Mouse (Mus musculus) gonadal fat pad, adult 2 months (tissue): ENCODE results near the gene Nlk. TPM values are rescaled to one million over a fixed set of nuclear protein-coding genes. Genes with fewer than 3 reads are reported as not detected.

Experiments
- DNase-seq: peaks from one replicate; pipeline ENCODE4 v3.0.0-alpha.2; 2012; ENCODE audit warnings: low read depth
- polyA plus RNA-seq: library from polyadenylated mRNA; depleted of rRNA; stranded (reverse); fragments of >200 nt; gene quantifications from 2 replicates; pipeline ENCODE4 v1.2.3, GENCODE M21; 2012; rRNA removed

Nlk gene
- polyA plus RNA-seq = 17.4 and 18.5 TPM in 2 replicates

DNA sequence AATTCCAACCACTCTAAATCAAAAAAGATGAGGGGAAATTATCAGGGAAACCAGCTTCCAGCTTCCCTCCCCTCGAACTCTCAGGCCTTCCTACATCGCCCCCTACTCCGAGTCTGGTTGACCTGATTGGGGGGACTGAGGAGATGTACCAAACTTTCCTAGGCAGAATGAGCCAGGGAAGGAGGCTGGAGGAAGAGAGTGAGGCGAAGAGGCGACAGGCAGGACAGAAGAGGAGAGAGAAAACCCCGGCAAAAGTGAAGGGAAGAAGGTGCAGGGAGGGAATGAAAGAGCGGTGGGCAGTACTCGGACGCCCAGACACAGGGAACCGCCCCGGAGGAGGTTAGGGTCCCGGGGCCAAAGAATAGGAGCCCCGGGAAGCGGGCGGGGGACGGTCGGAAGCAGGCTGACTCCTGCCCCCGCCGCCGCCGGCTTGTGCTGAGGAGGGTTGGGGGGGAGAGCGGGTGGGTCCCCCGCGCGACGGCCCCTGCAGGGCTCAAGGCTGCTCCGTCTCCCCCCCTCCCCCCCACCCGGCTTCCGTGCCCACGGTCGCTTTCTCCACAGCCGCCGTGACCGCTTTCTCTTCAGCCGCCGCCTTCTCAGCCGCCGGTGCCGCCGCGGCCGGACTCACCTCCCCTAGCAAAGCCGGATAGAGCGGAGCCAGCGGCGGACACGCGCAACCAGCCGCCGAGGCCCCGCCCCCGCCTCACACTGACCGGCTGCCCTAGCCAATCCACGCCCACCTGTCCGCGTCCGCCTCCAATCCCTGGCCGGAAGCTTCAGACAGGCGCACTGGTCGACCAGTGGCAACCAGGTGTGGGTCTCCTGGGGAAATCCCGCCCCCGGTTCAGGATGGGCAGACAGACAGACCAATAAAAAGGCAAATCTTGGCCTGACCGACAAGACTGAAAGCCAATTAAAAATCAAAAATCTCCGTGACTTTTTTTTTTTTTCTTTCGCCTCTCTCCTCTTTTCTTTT, at the start of gene Nlk:
Nlk (minus strand) TSS at position 597 of the 976 bp plus-strand sequence.
- no peak for DNase-seq

- DNase-seq = no peak
These were observed 49.1 kb upstream of the Nlk start for GRCm38 (mm10) chr11:78746264-78746663.

GRCm38 (mm10) chr11:78745475-78745874, 48.3 kb upstream of the Nlk start:
- DNase-seq = no peak

DNA sequence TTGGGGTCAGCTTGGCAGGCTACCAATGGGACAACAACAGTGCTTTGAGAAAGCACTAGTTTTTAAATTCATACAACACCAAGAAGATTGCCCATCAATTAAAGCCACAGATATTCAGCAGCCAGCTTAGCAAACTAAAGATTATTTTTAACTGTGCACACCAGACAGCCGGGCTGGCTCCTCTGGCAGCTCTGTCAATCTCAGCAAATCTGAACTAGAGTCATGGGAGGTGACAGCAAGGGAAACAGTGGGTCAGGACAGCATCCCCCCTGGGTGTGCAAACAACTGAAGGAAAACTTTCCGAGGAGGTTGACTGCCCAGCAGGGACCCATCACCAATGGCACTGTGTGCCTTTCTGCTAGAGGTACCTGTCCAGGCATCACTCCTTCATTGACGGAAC, 45.3 kb upstream of the Nlk start:
- no peak for DNase-seq

- DNase-seq = no peak
These were observed 44.8 kb upstream of the Nlk start for GRCm38 (mm10) chr11:78741958-78742357.

DNA sequence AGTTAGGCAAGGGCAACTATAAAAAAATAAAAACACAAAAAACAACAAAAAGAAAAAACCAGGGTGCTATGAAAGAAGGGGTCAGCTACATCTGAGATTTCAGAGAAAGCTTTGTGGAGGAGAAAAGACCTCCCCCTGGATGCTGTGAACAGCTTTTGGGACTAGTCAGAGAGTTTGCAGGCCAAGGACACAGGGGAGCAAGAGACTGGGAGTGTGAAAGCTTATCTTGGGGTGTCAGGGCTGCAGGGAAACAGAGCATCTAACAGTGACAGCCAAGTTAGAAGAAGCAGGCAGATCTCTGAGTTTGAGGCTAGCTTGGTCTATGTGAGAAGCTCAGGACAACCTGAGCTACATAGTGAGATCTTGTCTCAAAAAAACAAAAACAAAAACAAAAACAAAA, 42.2 kb upstream of the Nlk start:
- no peak for DNase-seq

- DNase-seq = no peak
These were observed 39.8 kb upstream of the Nlk start for GRCm38 (mm10) chr11:78736877-78737408.

DNA sequence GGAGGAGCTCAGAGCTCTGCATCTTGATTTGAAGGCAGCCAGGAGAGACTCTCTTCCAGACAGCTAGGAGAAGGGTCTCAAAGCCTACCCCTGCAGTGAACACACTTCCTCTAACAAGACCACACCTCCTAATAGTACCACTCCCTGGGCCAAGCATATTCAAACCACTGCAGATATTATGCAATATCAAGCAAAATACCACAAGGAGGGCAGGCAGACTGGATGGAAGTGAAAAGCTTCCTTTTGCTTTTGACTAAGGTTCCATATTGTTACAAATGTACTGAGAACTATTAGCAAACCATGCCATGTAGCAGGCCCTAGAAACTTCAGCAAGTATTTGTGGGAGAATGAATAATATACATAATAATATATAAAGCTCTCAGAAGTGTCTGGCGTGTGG, 38.0 kb upstream of the Nlk start:
- DNase-seq = no peak

DNA sequence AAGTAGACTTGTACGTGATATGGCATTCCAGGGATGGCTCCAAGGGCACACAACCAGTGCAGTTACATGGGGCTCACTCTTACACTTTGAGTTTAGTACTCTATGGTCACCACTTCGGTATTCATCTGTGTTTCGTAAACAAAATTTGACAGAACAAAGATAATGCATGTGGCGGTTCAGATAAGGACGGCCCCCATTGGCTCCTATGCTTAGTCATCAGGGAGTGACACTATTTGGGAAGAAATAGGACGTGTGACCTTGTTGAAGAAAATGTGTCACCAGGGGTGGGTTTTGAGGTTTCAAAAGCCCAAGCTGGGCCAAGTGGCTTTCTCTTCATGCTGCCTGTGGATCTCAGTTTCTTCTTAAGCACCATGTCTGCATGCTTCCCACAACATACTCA, 35.4 kb upstream of the Nlk start:
- no peak for DNase-seq

GRCm38 (mm10) chr11:78730902-78731301, 33.7 kb upstream of the Nlk start:
- DNase-seq = no peak

DNA sequence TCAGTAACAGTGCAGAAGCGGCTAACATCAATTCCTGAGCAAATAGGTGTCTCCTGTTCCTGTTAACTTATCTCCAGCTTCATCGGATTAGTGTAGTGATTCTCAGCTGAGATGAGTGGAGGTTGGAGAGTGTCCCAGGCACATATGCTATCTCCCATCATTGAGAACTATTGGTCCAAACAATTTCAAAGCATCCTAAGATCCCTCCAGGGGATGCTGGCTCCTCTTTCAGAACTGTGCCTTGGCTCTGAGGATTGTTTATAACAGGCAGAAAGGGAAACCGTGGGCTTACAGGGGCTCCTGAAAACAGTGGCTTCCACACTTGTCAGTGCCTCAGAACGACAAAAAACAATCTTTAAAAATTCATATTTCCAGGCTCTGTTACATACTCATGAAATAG, 30.9 kb upstream of the Nlk start:
- DNase-seq = no peak

GRCm38 (mm10) chr11:78726366-78726765, 29.2 kb upstream of the Nlk start:
- no peak for DNase-seq

DNA sequence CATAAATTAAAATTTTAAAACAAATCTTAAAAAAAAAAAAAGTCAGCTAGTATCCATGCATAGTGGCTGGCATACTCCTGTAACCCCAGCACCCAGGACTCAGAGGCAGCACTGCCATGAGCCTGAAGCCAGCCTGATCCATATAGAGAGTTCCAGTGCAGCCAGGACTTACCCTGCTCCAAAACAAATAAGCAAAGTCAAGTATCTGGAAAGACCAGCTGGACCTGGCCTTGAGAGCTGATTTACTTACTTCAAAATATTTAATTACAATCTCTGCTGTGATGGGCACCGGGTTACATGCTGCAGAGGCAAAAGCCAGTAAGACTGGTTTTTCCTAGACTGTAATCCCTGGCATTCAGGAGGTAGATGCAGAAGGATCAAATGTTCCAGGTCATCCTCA, 27.6 kb upstream of the Nlk start:
- peak; percentile 87 for DNase-seq

- DNase-seq = no peak
These were observed 24.2 kb upstream of the Nlk start for GRCm38 (mm10) chr11:78721419-78721818.

DNA sequence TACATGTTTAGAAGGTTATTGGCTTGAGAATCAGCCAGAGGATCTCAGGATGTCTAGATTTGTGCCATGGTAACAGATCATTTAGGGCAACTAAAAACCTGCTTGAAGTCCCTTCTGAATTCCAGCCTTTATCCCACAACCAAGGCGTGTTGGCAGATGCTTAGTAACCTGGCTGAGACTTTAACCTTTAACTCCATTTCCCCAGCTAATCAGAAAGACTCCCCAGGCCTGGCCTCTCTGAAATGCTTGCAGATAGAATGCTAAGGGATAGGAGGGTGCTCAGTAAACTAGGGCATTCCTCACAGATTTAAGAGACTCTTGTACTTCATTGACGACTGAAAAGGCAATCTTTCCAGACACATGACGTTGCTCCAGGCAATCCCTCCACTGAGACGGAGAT, 20.5 kb upstream of the Nlk start:
- DNase-seq = no peak

DNA sequence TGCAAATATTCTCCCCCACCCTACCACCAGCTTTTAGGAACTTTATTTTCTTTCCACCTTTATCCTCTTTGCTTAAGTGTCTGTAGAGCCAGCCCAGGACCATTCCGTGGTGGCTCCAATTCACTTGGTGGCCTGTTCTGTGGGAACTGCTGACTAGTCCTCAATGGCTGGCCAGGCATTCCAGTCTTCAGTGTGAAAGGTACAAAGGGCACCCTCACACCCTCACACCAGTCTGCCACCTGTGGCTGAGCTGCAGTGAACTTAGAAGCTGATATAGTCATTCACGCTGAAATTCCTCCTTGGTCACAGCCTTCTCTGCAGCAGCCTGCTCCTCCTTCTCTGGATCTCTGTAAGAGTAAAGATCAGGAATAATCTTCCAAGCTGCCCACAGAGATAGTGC, 11.5 kb upstream of the Nlk start:
- DNase-seq = no peak

DNA sequence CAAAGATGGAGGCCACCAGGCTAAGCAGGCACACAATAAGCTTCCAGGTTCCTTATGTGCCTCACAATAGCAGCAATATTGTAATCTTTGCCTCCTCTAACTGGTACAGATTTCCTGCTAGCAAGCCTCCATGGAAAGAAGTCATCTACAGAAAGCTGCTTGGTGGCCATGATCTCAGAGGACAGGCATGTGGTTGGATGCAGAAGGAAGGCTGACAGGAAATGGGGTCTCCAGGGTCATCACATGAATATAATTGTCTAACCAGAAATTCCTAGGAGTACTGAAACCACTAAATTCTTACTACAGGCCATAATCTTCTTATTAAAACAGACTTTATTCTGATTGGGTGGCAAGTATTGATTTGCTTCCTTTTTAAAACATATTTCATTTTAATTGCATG, 8.9 kb upstream of the Nlk start:
- no peak for DNase-seq

DNA sequence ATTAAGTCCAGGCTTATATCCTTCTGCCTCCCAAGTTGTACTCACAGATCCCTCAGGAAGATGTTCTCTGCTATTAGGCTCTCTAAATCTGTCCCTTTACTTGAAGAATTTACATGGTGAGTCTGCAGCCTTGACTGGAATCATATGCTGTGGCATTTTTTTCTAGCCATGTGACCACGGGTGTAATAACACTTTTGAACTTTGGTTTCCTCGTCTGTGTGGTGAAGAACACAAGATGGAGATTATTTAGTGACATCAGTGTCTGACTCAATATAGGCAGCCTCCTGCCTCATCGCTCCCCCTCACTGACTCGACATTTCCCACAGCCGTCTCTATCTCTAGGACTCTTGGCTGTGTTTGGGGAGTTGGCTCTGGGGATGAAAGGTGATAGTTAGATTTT, 5.9 kb upstream of the Nlk start:
- DNase-seq = no peak

DNA sequence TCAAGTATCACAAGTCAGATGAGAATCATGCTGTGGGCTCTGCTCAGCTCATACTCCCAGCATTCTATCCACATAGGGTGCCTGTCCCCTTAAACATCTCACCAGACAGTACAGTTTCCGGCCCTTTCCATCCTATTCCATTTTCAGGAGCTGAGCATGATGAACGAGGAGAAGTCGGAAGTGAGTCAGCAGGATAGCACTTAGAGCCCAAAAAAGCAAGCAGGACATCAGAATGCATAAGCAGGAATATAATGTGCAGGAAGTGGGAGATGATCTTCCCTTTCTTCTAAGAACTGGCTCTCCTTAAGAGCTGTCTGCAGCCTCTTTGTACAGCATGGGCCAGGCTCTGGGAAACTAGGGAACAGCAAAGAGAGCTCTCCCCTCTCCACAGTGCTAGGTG, 5.1 kb upstream of the Nlk start:
- DNase-seq = no peak

- peak; percentile 86 for DNase-seq
These were observed 589 bp upstream of the Nlk start for GRCm38 (mm10) chr11:78697753-78698171.

- DNase-seq = no peak
These were observed 2.9 kb downstream of the Nlk start for GRCm38 (mm10) chr11:78694249-78694648.

GRCm38 (mm10) chr11:78693307-78693706, 3.9 kb downstream of the Nlk start:
- no peak for DNase-seq

DNA sequence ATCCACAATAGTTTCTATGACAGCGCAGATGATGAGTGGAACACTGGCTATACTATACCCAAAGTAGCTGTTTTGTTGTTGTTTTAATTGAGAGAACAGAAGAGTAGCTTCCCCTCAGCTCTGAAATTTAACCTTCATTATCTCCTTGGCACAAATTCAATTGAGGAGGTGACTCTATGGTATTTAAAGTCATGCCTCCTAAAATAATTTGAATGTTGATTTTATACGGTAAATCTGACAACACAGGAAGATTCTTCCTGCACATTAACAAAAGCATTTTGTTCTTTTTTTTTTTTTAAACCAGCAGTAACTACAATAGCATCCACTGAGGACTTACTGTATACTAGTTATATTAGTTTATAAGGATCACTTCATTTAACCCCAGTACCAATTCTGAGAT, 6.0 kb downstream of the Nlk start:
- no peak for DNase-seq
